Mouse (Mus musculus) testis, postnatal 14 days (tissue): ENCODE results near the gene Cct6b.
"Not testable (repeated sequence)": the region's sequence is repeated elsewhere in the genome, so short reads cannot be mapped to it uniquely, and the experiment has no call there.

Experiments
- DNase-seq: peaks from one replicate; pipeline ENCODE4 v3.0.0; 2021; ENCODE audit warnings: low spot score

Gene Cct6b

GRCm38 (mm10) chr11:82699865-82700410 is 64.2 kb downstream of the Cct6b start:
- peak; percentile 53 for DNase-seq

GRCm38 (mm10) chr11:82695930-82696329 is 68.2 kb downstream of the Cct6b start:
- DNase-seq = no peak

- not testable (repeated sequence) for DNase-seq
Observed at GRCm38 (mm10) chr11:82694947-82695346, 69.2 kb downstream of the Cct6b start.

DNA sequence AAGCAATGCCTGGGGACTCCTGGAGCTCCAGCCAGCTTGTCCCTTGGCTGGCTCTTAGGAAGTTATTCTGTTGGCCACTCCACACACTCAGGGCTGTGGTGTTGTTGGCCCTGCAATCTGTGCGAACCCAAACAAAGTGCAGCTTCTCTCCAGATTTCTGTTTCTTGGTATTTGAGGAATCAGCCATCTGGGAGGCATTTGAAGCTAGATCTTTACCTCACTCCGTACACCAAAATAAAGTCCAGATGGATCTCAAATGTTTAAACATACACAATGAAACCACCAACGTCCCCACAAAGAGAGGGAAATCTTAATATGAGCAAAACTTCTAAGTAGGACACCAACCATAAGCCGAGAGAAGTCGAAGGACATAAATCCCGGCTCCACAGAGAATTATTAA is 71.5 kb downstream of the Cct6b start:
- DNase-seq = no peak

DNA sequence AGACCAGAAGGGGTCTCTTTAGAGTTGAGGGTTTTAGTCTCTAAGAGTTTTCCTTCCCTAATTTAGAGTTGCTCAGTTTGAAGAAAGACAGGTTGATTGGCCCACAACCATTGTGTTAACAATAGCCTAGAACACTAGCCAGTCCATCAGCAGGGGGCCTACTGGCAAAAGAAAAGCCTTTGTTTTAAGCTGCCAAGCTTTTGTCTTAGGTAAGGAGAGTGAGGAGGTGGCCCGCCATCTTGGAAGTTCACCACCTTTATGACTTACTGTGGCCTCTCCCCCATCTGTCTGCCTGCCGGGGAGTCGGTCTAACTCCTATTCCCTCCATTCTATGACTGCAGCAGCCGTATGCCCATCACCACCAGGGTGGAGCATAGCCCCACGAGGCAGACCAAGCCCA is 73.6 kb downstream of the Cct6b start:
- no peak for DNase-seq

DNA sequence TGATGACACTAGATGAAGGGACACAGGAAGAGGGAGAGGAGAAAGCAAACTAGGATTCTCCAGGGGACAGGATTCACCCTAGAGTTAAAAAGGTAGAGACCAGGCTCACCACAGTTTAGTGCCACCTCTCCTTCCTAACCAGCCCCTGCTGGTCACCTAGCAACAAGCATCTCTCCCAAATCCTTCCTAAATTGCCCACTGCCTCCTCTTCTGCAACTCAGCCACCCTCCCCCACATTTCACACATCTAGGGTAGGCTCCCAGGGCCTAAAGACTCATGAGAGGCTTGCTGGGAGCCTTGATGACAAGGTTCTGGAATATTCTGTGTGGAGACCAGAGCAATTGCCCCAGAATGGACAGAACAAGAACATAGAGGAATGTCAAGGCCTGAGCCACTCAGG is 76.5 kb downstream of the Cct6b start:
- DNase-seq = no peak

GRCm38 (mm10) chr11:82684676-82685075 is 79.4 kb downstream of the Cct6b start:
- peak; percentile 27 for DNase-seq

- no peak for DNase-seq
Observed at GRCm38 (mm10) chr11:82683765-82684505, 80.2 kb downstream of the Cct6b start.

DNA sequence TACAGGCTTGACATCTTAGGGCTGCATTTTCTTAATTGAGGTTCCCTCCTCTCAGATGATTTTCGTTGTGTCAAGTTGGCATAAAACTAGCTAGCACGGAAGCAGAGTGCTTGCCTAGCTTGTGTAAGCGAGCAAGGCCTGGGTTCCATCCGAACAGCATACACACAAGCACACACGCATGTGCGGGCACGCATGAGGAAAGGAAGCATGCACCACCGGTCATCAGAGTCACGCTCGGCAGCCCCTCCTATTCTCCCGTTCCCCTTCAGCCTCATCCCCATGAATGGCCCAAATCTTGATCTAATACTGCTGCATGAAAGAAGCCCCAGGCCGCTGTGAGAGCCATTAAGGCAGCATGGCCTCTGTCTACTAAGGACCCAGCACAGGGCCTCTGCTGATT is 85.6 kb downstream of the Cct6b start:
- DNase-seq = no peak
